Mouse (Mus musculus) yolk sac, embryonic 10.5 days (tissue): ENCODE measurements around the gene Dnpep.

Source experiments
- DNase-seq: peaks from one replicate; pipeline ENCODE4 v3.0.0-alpha.2; 2017; ENCODE audit warnings: low spot score

The Dnpep gene

GRCm38 (mm10) chr1:75317241-75318201 is at the start of gene Dnpep:
Gene Dnpep (minus strand): TSS chr1:75317990.
- DNase-seq: peak; percentile 100

GRCm38 (mm10) chr1:75365510-75366137 is 47.8 kb upstream of the Dnpep start:
- no peak for DNase-seq

- no peak for DNase-seq
Measured at GRCm38 (mm10) chr1:75363868-75364267, 46.1 kb upstream of the Dnpep start.

GRCm38 (mm10) chr1:75361750-75362149 is 44.0 kb upstream of the Dnpep start:
- no peak for DNase-seq

- DNase-seq: no peak
Measured at GRCm38 (mm10) chr1:75361123-75361522, 43.3 kb upstream of the Dnpep start.

- peak; percentile 36 for DNase-seq
Measured at GRCm38 (mm10) chr1:75360112-75361031, 42.6 kb upstream of the Dnpep start, which contains the start of gene Des. Gene Des (plus strand): TSS chr1:75360329.

GRCm38 (mm10) chr1:75359346-75359745 is 41.6 kb upstream of the Dnpep start:
- no peak for DNase-seq

GRCm38 (mm10) chr1:75358009-75358408 is 40.2 kb upstream of the Dnpep start:
- no peak for DNase-seq

GRCm38 (mm10) chr1:75357261-75357660 is 39.5 kb upstream of the Dnpep start:
- DNase-seq: no peak

GRCm38 (mm10) chr1:75349275-75349674 is 31.5 kb upstream of the Dnpep start:
- no peak for DNase-seq

- no peak for DNase-seq
Measured at GRCm38 (mm10) chr1:75347279-75347678, 29.5 kb upstream of the Dnpep start.

GRCm38 (mm10) chr1:75345036-75345935 is 27.5 kb upstream of the Dnpep start:
- peak; percentile 27 for DNase-seq

- DNase-seq: peak; percentile 64
Measured at GRCm38 (mm10) chr1:75344291-75345035, 26.7 kb upstream of the Dnpep start.

- peak; percentile 53 for DNase-seq
Measured at GRCm38 (mm10) chr1:75342874-75343416, 25.2 kb upstream of the Dnpep start.

- DNase-seq: no peak
Measured at GRCm38 (mm10) chr1:75340519-75340918, 22.7 kb upstream of the Dnpep start.

- no peak for DNase-seq
Measured at GRCm38 (mm10) chr1:75339337-75339736, 21.5 kb upstream of the Dnpep start.

- peak; percentile 78 for DNase-seq
Measured at GRCm38 (mm10) chr1:75338091-75338694, 20.4 kb upstream of the Dnpep start.

GRCm38 (mm10) chr1:75337097-75337496 is 19.3 kb upstream of the Dnpep start:
- DNase-seq: no peak

GRCm38 (mm10) chr1:75336461-75336860 is 18.7 kb upstream of the Dnpep start:
- DNase-seq: peak; percentile 13
